Mouse (Mus musculus): Measurements from ENCODE around the gene Adgrl3.

- TF ChIP-seq CTCF (IDR thresholded peaks at IDR 0.05; ENCODE audit: low read depth): no peak
- TF ChIP-seq EP300 (IDR thresholded peaks at IDR 0.05; ENCODE audit: low read depth): no peak
Measured at GRCm38 (mm10) chr5:81738286-81739032, 718.5 kb downstream of the Adgrl3 start.

Measured in heart, postnatal 0 days (tissue).